In genomic region chr17:56444771-56445170, GRCm38 (mm10) we compare ENCODE assay signal across 21 mouse cellular contexts. TPM values are rescaled to one million over a fixed set of nuclear protein-coding genes. Genes with fewer than 3 reads are reported as not detected.
DNase-seq lines count a peak whose midpoint lies in the region; ATAC-seq and TF ChIP-seq lines count a peak whose summit lies in the region.
"Had no signal": no experiment of that assay in that cellular context is flagged by ENCODE, and none has a peak within 500 bp of the region (broad histone marks: within the 10 kb centered on the region; RNA-seq: fewer than 3 reads in every experiment).

No protein-coding gene starts in this region.

- H3K79me2 ChIP-seq in CH12.LX (replicated peaks; ENCODE audit: control insufficient read depth, extremely low read depth, insufficient read depth, poor library complexity, severe bottlenecking), result no peaks in the 10 kb centered on the region

- H3K9me3 ChIP-seq in hindbrain, postnatal 0 days (ENCODE audit: low read length), result no peaks in the 10 kb centered on the region
- H3K9me3 ChIP-seq in hindbrain, embryonic 10.5 days, result no peaks in the 10 kb centered on the region
- H3K9me3 ChIP-seq in CH12.LX (replicated peaks; ENCODE audit: low read length), result no peaks in the 10 kb centered on the region
- no peaks in the 10 kb centered on the region for H3K9me3 ChIP-seq in forebrain, embryonic 13.5 days (replicated peaks)
- H3K9me3 ChIP-seq: embryonic facial prominence, embryonic 10.5 days; heart, embryonic 10.5 days; limb, embryonic 10.5 days; lung, embryonic 15.5 days; neural tube, embryonic 12.5 days had no signal

- no peak for ATAC-seq in hindbrain, postnatal 0 days
- ATAC-seq in forebrain, embryonic 13.5 days, result no peak
- ATAC-seq: intestine, embryonic 16.5 days had no signal

- no peak overlapping the region for H3K4me3 ChIP-seq in hindbrain, postnatal 0 days (ENCODE audit: low read length)
- H3K4me3 ChIP-seq in hindbrain, embryonic 10.5 days, result no peak overlapping the region
- no peak overlapping the region for H3K4me3 ChIP-seq in CH12.LX (replicated peaks in 1 of 3; ENCODE audit: low read depth in 2 of 3, low read length in 2 of 3, poor library complexity in 1 of 3)
- no peak overlapping the region for H3K4me3 ChIP-seq in forebrain, embryonic 13.5 days
- H3K4me3 ChIP-seq: embryonic facial prominence, embryonic 10.5 days; heart, embryonic 10.5 days; limb, embryonic 10.5 days; lung, embryonic 15.5 days; neural tube, embryonic 12.5 days had no signal

- 88% methylated on average over 3 of the region's 3 CpGs for WGBS in hindbrain, postnatal 0 days
- 94% methylated on average over 3 of the region's 3 CpGs for WGBS in hindbrain, embryonic 10.5 days
- WGBS in forebrain, embryonic 13.5 days, result 91% methylated on average over 3 of the region's 3 CpGs

- H3K4me1 ChIP-seq in hindbrain, postnatal 0 days (ENCODE audit: insufficient read depth, low read length), result no peaks in the 10 kb centered on the region
- peaks cover 38% of the 10 kb centered on the region for H3K4me1 ChIP-seq in hindbrain, embryonic 10.5 days (replicated peaks)
- peaks cover 34 to 55% of the 10 kb centered on the region in 2 experiments for H3K4me1 ChIP-seq in CH12.LX (ENCODE audit: control insufficient read depth in 1 of 2, insufficient read depth in 2 of 2)
- H3K4me1 ChIP-seq in forebrain, embryonic 13.5 days, result peaks cover 52% of the 10 kb centered on the region
- H3K4me1 ChIP-seq: limb, embryonic 10.5 days; lung, embryonic 15.5 days had no signal

- in situ Hi-C loops in CH12.LX (cut with MboI; ENCODE audit: low pct_ligation_motif_present, low pct_unique_long_range_greater_than_20kb, low sequenced_read_pairs), result no loop called here

- H3K9ac ChIP-seq in hindbrain, postnatal 0 days (replicated peaks; ENCODE audit: low read length), result no peak overlapping the region
- no peak overlapping the region for H3K9ac ChIP-seq in CH12.LX (ENCODE audit: insufficient read depth, low read depth)
- H3K9ac ChIP-seq in forebrain, embryonic 13.5 days, result no peak overlapping the region
- H3K9ac ChIP-seq: lung, embryonic 15.5 days; neural tube, embryonic 12.5 days had no signal

- TF ChIP-seq EP300 in CH12.LX (IDR thresholded peaks at IDR 0.05; ENCODE audit: low read length), result no peak

- TF ChIP-seq POLR2A in CH12.LX (IDR thresholded peaks at IDR 0.05; ENCODE audit: low read depth, low read length), result no peak

- TF ChIP-seq RAD21 in CH12.LX (IDR thresholded peaks at IDR 0.05; ENCODE audit: low read depth, low read length), result no peak

- H3K4me2 ChIP-seq in hindbrain, postnatal 0 days (ENCODE audit: low read depth, low read length), result no peak overlapping the region
- H3K4me2 ChIP-seq in CH12.LX (ENCODE audit: insufficient read depth, low read depth, poor library complexity, severe bottlenecking), result 0 out of 2 replicates have a peak overlapping the region, but pooled peaks have one; percentile 7
- no peak overlapping the region for H3K4me2 ChIP-seq in forebrain, embryonic 13.5 days
- H3K4me2 ChIP-seq: liver, embryonic 11.5 days; lung, embryonic 15.5 days; neural tube, embryonic 12.5 days had no signal

- dilution Hi-C loops in CH12.LX (cut with MboI; ENCODE audit: extremely low pct_ligation_motif_present, extremely low pct_unique_long_range_greater_than_20kb, low sequenced_read_pairs), result no loop called here

- H3K27me3 ChIP-seq in hindbrain, postnatal 0 days (ENCODE audit: insufficient read depth, low read length), result no peaks in the 10 kb centered on the region
- no peaks in the 10 kb centered on the region for H3K27me3 ChIP-seq in hindbrain, embryonic 10.5 days (ENCODE audit: insufficient read depth, poor library complexity, severe bottlenecking)
- no peaks in the 10 kb centered on the region for H3K27me3 ChIP-seq in CH12.LX (replicated peaks)
- H3K27me3 ChIP-seq in forebrain, embryonic 13.5 days, result no peaks in the 10 kb centered on the region
- H3K27me3 ChIP-seq: lung, embryonic 15.5 days; neural tube, embryonic 12.5 days had no signal

- 0 out of 2 replicates have a peak overlapping the region, but pooled peaks have one; percentile 32 for H3K27ac ChIP-seq in hindbrain, postnatal 0 days
- H3K27ac ChIP-seq in hindbrain, embryonic 10.5 days, result no peak overlapping the region
- peak overlapping the region; percentile 30; the same call in 1 of the 2 replicates for H3K27ac ChIP-seq in CH12.LX (ENCODE audit: insufficient read depth, low read depth)
- H3K27ac ChIP-seq in forebrain, embryonic 13.5 days, result peak overlapping the region; percentile 20; the same call in 1 of the 2 replicates
- H3K27ac ChIP-seq: embryonic facial prominence, embryonic 10.5 days; heart, embryonic 10.5 days; kidney, postnatal 0 days; limb, embryonic 10.5 days; lung, embryonic 15.5 days; macrophage; neural tube, embryonic 12.5 days had no signal

- DNase-seq in hindbrain, postnatal 0 days (ENCODE audit: low spot score), result no peak
- no peak for DNase-seq in hindbrain, embryonic 10.5 days (ENCODE audit: low spot score)
- no peak for DNase-seq in CH12.LX (ENCODE audit: extremely low read depth)
- peak; percentile 61 for DNase-seq in thymus, postnatal 14 days
- DNase-seq in embryo, embryonic 9.5 days (ENCODE audit: extremely low spot score), result no peak
- DNase-seq in adrenal gland, postnatal 25 days, result no peak
- DNase-seq: adrenal gland, adult 2 months; cerebellum, adult 11-12 months; cerebellum, postnatal 36 days; gastrocnemius, postnatal 36 days; right cerebral cortex, postnatal 14 days had no signal

- H3K36me3 ChIP-seq in hindbrain, postnatal 0 days (ENCODE audit: insufficient read depth, low read length), result peaks cover 47% of the 10 kb centered on the region
- H3K36me3 ChIP-seq in hindbrain, embryonic 10.5 days, result peaks cover 99% of the 10 kb centered on the region
- peaks cover 18 to 51% of the 10 kb centered on the region in 2 experiments for H3K36me3 ChIP-seq in CH12.LX (replicated peaks in 1 of 2; ENCODE audit: control insufficient read depth in 1 of 2, insufficient read depth in 1 of 2, low read length in 1 of 2)
- peaks cover 94% of the 10 kb centered on the region for H3K36me3 ChIP-seq in forebrain, embryonic 13.5 days (ENCODE audit: poor library complexity, severe bottlenecking)

- TF ChIP-seq CTCF in hindbrain, postnatal 0 days (IDR thresholded peaks at IDR 0.05; ENCODE audit: low read depth), result no peak
- TF ChIP-seq CTCF in CH12.LX (conservative IDR thresholded peaks at IDR 0.05 in 1 of 2, IDR thresholded peaks at IDR 0.05 in 1 of 2; ENCODE audit: low read depth in 2 of 2, low read length in 2 of 2), result no peak

TF ChIP-seq in CH12.LX, 34 proteins besides CTCF, POLR2A, EP300 and RAD21:
- TF ChIP-seq TCF12 (IDR thresholded peaks at IDR 0.05; ENCODE audit: low read depth, low read length) (no peak), USF2 (conservative IDR thresholded peaks at IDR 0.05; ENCODE audit: low read depth, low read length) (no peak), JUND (conservative IDR thresholded peaks at IDR 0.05; ENCODE audit: low read depth, low read length) (no peak), MAFK (IDR thresholded peaks at IDR 0.05; ENCODE audit: insufficient replicate concordance, low read length) (peak; percentile 33; the same call in 1 of the 2 replicates)
TF ChIP-seq in CH12.LX: peak in this region for 1.

RNA-seq across cellular contexts. Expression of gene Ptprs, which starts 31.5 kb away (rescaled TPM):
- 869 and 913 TPM in 2 replicates for total RNA-seq in hindbrain, postnatal 0 days (2014; rRNA removed)
- 196 and 198 TPM in 2 replicates for polyA plus RNA-seq in hindbrain, postnatal 0 days (2015; fragmentation: Nextera tagmentation; extraction: Ambion mirVana)
- 109 and 172 TPM in 2 replicates for polyA plus RNA-seq in hindbrain, embryonic 10.5 days (2016; fragmentation: Nextera tagmentation; extraction: Ambion mirVana)
- 31.6 and 41.1 TPM in 2 replicates for total RNA-seq in CH12.LX (2012; rRNA removed)
- 10.4 and 11.3 TPM in 2 replicates for total RNA-seq in CH12.LX (2014; rRNA removed)
- 20.7 and 27.0 TPM in 2 replicates for polyA plus RNA-seq in CH12.LX (2012; ENCODE audit: insufficient read length, low read depth)
- 276 and 292 TPM in 2 replicates for polyA plus RNA-seq in forebrain, embryonic 13.5 days (2015; fragmentation: Nextera tagmentation; extraction: Ambion mirVana)
- total RNA-seq in adrenal gland, postnatal 25 days (2021), result 165 and 222 TPM in 2 replicates
